Mouse (Mus musculus): ENCODE results near the gene Gss. TPM values are rescaled to one million over a fixed set of nuclear protein-coding genes. Genes with fewer than 3 reads are reported as not detected.

Gss gene
- 1 to 10 TPM; 5.7 to 6.4 TPM for total RNA-seq (2021)
- long read RNA-seq, experiment 1, transcript Gss-201 (13 exons, 1,963 nt) = major isoform, 6 of 8 reads
- long read RNA-seq, experiment 1, partial matches to known transcripts = 1 of 8 reads
- long read RNA-seq, experiment 1, other reads (novel, unspliced or antisense) = 1 of 8 reads
- long read RNA-seq, experiment 2, transcript Gss-201 (13 exons, 1,963 nt) = major isoform, 11 of 16 reads
- long read RNA-seq, experiment 2, partial matches to known transcripts = 3 of 16 reads
- long read RNA-seq, experiment 2, other reads (novel, unspliced or antisense) = 1 of 16 reads

GRCm38 (mm10) chr2:155592137-155592853, at the start of gene Gss:
Gene Gss (minus strand): TSS chr2:155592810.
- DNase-seq = peak; percentile 100
- intact Hi-C loops (cut with DNase I) = loop anchor here (5.0 kb wide), 2 partner anchors 35 to 115 kb away; no protein-coding TSS in a partner anchor
- no peak for TF ChIP-seq CTCF (IDR thresholded peaks at IDR 0.05)
- peak within 1 kb of the TSS; percentile 78 for H3K4me3 ChIP-seq
- peak within 1 kb of the TSS; percentile 95 for H3K27ac ChIP-seq

- Histone ChIP-seq H3K27ac (no peak overlapping the region), H3K4me3 (no peak overlapping the region)
- intact Hi-C loops (cut with DNase I) = no loop called here
- TF ChIP-seq CTCF (IDR thresholded peaks at IDR 0.05) = no peak
- DNase-seq = no peak
These were observed 49.2 kb upstream of the Gss start for GRCm38 (mm10) chr2:155641540-155642472.

GRCm38 (mm10) chr2:155640656-155641055, 48.0 kb upstream of the Gss start:
- intact Hi-C loops (cut with DNase I) = no loop called here

DNA sequence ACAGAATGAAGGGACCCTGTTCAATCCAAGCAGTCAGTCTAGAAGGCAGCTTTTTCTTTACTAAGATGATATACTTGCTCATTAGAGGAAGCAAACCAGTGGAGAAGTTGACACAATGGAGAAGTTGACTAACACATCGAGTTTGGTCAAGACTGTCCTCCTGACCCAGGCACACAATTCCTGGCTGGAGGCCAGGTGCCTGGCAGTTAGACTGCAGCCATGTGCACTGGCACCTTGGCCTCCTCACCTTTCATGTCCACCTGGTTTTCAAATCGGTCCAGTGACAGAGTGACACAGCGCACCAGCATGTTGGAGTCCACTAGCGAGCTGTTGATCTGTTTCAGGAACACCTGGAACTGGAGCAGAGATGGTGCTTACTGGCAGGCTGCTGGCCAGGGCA, 44.8 kb upstream of the Gss start:
- no peak overlapping the region for H3K27ac ChIP-seq
- intact Hi-C loops (cut with DNase I) = no loop called here
- no peak for DNase-seq

More at GRCm38 (mm10) chr2:155640656-155641055, 48.0 kb upstream of the Gss start:
- DNase-seq = peak; percentile 62
- TF ChIP-seq CTCF (IDR thresholded peaks at IDR 0.05) = no peak
- Histone ChIP-seq H3K27ac (peak overlapping the region; percentile 6; the same call in 1 of the 2 replicates), H3K4me3 (no peak overlapping the region)

GRCm38 (mm10) chr2:155636881-155637280, 44.3 kb upstream of the Gss start:
- DNase-seq = no peak
- Histone ChIP-seq H3K27ac (no peak overlapping the region), H3K4me3 (no peak overlapping the region)
- intact Hi-C loops (cut with DNase I) = no loop called here
- TF ChIP-seq CTCF (IDR thresholded peaks at IDR 0.05) = no peak

More for the DNA sequence above, 44.8 kb upstream of the Gss start:
- no peak overlapping the region for H3K4me3 ChIP-seq
- no peak for TF ChIP-seq CTCF (IDR thresholded peaks at IDR 0.05)

- no peak for TF ChIP-seq CTCF (IDR thresholded peaks at IDR 0.05)
- no peak for DNase-seq
- intact Hi-C loops (cut with DNase I) = no loop called here
- H3K27ac ChIP-seq = no peak overlapping the region
- no peak overlapping the region for H3K4me3 ChIP-seq
These were observed 43.4 kb upstream of the Gss start for GRCm38 (mm10) chr2:155635961-155636360.

- TF ChIP-seq CTCF (IDR thresholded peaks at IDR 0.05) = no peak
- no peak overlapping the region for H3K27ac ChIP-seq
- DNase-seq = no peak
- no peak overlapping the region for H3K4me3 ChIP-seq
- intact Hi-C loops (cut with DNase I) = no loop called here
These were observed 42.0 kb upstream of the Gss start for GRCm38 (mm10) chr2:155634562-155634961.

- TF ChIP-seq CTCF (IDR thresholded peaks at IDR 0.05) = no peak
- no peak for DNase-seq
- intact Hi-C loops (cut with DNase I) = no loop called here
- Histone ChIP-seq H3K4me3 (no peak overlapping the region), H3K27ac (no peak overlapping the region)
These were observed 41.1 kb upstream of the Gss start for GRCm38 (mm10) chr2:155633731-155634130.

DNA sequence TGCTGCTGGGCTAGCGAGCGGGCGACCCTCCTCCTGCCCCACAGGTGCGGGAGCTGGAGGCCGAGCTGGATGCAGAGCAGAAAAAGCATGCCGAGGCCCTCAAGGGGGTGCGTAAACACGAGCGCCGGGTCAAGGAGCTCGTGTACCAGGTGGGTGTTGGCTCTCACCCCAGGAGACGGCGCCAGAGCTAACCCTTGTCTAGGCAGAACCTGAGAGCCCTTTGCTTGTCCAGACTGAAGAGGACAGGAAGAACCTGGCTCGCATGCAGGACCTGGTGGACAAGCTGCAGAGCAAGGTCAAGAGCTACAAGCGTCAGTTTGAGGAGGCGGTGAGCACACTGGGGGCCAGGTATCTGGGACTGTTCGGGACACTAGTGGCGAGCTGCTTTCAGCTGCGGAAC, 40.5 kb upstream of the Gss start:
- no peak overlapping the region for H3K4me3 ChIP-seq
- no peak for DNase-seq
- intact Hi-C loops (cut with DNase I) = no loop called here
- H3K27ac ChIP-seq = no peak overlapping the region
- no peak for TF ChIP-seq CTCF (IDR thresholded peaks at IDR 0.05)

DNA sequence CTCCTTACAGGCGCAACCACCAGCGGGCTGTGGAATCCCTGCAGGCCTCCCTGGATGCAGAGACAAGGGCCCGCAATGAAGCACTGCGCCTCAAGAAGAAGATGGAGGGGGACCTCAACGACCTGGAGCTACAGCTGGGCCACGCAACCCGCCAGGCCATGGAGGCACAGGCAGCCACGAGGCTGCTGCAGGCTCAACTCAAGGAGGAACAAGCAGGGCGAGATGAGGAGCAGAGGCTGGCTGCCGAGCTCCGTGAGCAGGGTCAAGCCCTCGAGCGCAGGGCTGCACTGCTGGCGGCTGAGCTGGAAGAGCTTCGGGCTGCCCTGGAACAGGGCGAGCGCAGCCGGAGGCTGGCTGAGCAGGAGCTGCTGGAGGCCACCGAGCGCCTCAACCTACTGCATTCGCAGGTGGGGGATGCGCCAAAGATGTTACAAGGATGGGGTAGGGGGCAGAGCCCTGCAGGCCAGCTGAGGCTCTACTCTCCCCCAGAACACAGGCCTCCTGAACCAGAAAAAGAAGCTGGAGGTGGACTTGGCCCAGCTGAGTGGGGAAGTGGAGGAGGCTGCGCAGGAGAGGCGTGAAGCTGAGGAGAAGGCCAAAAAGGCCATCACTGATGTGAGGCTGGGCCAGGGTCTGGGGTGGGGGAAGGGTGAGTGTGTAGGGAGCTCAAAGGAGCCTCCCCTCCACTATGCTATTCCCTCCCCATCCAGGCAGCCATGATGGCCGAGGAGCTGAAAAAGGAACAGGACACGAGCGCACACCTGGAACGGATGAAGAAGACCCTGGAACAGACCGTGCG, 39.7 kb upstream of the Gss start:
- no peak overlapping the region for H3K27ac ChIP-seq
- no peak overlapping the region for H3K4me3 ChIP-seq
- DNase-seq = no peak
- TF ChIP-seq CTCF (IDR thresholded peaks at IDR 0.05) = no peak
- intact Hi-C loops (cut with DNase I) = no loop called here

- DNase-seq = no peak
- Histone ChIP-seq H3K4me3 (no peak overlapping the region), H3K27ac (no peak overlapping the region)
- intact Hi-C loops (cut with DNase I) = no loop called here
- TF ChIP-seq CTCF (IDR thresholded peaks at IDR 0.05) = no peak; the same call in 1 of the 2 replicates
These were observed 38.2 kb upstream of the Gss start for GRCm38 (mm10) chr2:155630590-155631416.
